In the genomic region with DNA sequence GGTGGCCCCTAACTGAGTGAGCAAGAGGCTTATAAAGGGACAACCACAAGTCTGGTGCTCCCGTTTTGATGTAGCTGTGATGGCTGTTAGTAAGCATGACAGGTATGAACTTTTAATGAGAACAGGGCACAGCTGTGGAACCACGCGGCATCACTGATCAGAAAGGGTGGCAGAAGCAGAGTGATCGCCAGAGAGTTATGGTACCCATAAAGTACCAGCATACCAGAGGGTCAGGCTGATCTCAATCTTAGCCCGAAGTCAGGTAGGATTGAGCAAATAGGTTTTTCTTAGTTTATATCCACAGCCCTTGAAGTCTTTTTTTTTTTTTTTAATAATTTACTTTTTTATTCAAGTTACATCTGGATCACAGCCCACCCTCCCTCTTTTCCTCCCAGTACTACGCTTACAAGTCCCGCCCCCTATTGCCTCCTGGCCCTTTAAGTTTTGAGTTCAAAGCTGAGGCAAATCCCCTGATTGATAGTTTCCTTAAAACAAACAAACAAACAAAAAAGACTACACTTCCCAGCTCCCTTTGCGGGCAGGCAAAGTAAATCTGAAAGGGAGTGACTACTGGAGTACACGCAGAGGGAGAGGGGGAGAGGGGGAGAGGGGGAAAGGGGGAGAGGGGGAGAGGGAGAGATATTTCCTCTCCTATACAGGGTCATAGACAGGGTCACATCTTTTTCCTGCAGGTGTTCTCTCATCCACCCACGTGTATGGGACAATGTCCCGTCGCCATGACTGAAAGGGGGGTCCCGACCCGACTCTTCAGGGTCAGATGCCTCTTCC, we compare ENCODE assay signal across 8 mouse cellular contexts. TPM values are rescaled to one million over a fixed set of nuclear protein-coding genes. Genes with fewer than 3 reads are reported as not detected.
DNase-seq lines count a peak whose midpoint lies in the region; ATAC-seq lines count a peak whose summit lies in the region.

No protein-coding gene starts in this region.

- 0 out of 2 replicates have a peak, but pooled peaks cover 5% of the 10 kb centered on the region for H3K27me3 ChIP-seq in heart, embryonic 14.5 days (ENCODE audit: control insufficient read depth, insufficient read depth, low read length)
- no peaks in the 10 kb centered on the region for H3K27me3 ChIP-seq in embryonic facial prominence, embryonic 11.5 days (ENCODE audit: control insufficient read depth, insufficient read depth, low read length)
- H3K27me3 ChIP-seq in hindbrain, embryonic 15.5 days, result no peaks in the 10 kb centered on the region
- no peaks in the 10 kb centered on the region for H3K27me3 ChIP-seq in midbrain, embryonic 11.5 days (ENCODE audit: control insufficient read depth, insufficient read depth, low read length)

- H3K27ac ChIP-seq in heart, embryonic 14.5 days (replicated peaks in 1 of 2; ENCODE audit: control insufficient read depth in 1 of 2, insufficient read depth in 1 of 2, low read depth in 2 of 2, low read length in 2 of 2), result no peak overlapping the region
- H3K27ac ChIP-seq in embryonic facial prominence, embryonic 11.5 days (replicated peaks; ENCODE audit: low read depth, low read length), result no peak overlapping the region
- no peak overlapping the region for H3K27ac ChIP-seq in hindbrain, embryonic 15.5 days (replicated peaks)
- H3K27ac ChIP-seq in midbrain, embryonic 11.5 days (ENCODE audit: low read depth, low read length), result no peak overlapping the region

- H3K9ac ChIP-seq in heart, embryonic 14.5 days (ENCODE audit: low read length), result no peak overlapping the region
- H3K9ac ChIP-seq in embryonic facial prominence, embryonic 11.5 days (replicated peaks; ENCODE audit: low read length), result peak overlapping the region; percentile 49
- peak overlapping the region; percentile 33 for H3K9ac ChIP-seq in hindbrain, embryonic 15.5 days
- H3K9ac ChIP-seq in midbrain, embryonic 11.5 days (ENCODE audit: low read length), result peak overlapping the region; percentile 59

- no peaks in the 10 kb centered on the region for H3K36me3 ChIP-seq in heart, embryonic 14.5 days (ENCODE audit: control insufficient read depth, insufficient read depth, low read length)
- H3K36me3 ChIP-seq in embryonic facial prominence, embryonic 11.5 days (replicated peaks; ENCODE audit: control insufficient read depth, insufficient read depth, low read depth, low read length), result no peaks in the 10 kb centered on the region
- H3K36me3 ChIP-seq in hindbrain, embryonic 15.5 days, result no peaks in the 10 kb centered on the region
- H3K36me3 ChIP-seq in midbrain, embryonic 11.5 days (ENCODE audit: control insufficient read depth, insufficient read depth, low read length), result no peaks in the 10 kb centered on the region

- no peak for ATAC-seq in heart, embryonic 14.5 days (ENCODE audit: insufficient number of reproducible peaks, insufficient read depth, low FRiP score, low read depth)
- no peak; the same call in 1 of the 2 replicates for ATAC-seq in embryonic facial prominence, embryonic 11.5 days (replicated peaks; ENCODE audit: insufficient number of reproducible peaks, low FRiP score, low TSS enrichment, low read depth)
- peak; percentile 76 for ATAC-seq in hindbrain, embryonic 15.5 days (ENCODE audit: low FRiP score, low read depth)
- peak; percentile 70 for ATAC-seq in midbrain, embryonic 11.5 days (ENCODE audit: low FRiP score)

- H3K4me2 ChIP-seq in heart, embryonic 14.5 days (ENCODE audit: low read length), result peak overlapping the region; percentile 70
- peak overlapping the region; percentile 58 for H3K4me2 ChIP-seq in embryonic facial prominence, embryonic 11.5 days (ENCODE audit: low read depth, low read length)
- peak overlapping the region; percentile 75 for H3K4me2 ChIP-seq in hindbrain, embryonic 15.5 days
- H3K4me2 ChIP-seq in midbrain, embryonic 11.5 days, result peak overlapping the region; percentile 76

- peak overlapping the region; percentile 25 to 36 for H3K4me3 ChIP-seq in heart, embryonic 14.5 days (ENCODE audit: control insufficient read depth in 1 of 2, insufficient read depth in 1 of 2, low read depth in 1 of 2, low read length in 2 of 2)
- H3K4me3 ChIP-seq in embryonic facial prominence, embryonic 11.5 days (ENCODE audit: low read depth, low read length), result peak overlapping the region; percentile 25
- H3K4me3 ChIP-seq in hindbrain, embryonic 15.5 days, result peak overlapping the region; percentile 49
- H3K4me3 ChIP-seq in midbrain, embryonic 11.5 days (ENCODE audit: low read depth, low read length), result peak overlapping the region; percentile 35

- DNase-seq in heart, adult 8-10 months (ENCODE audit: low spot score), result no peak
- DNase-seq in embryonic facial prominence, embryonic 11.5 days (ENCODE audit: low spot score), result peak; percentile 50
- DNase-seq in midbrain, embryonic 11.5 days (ENCODE audit: low spot score, missing footprints), result no peak
- no peak for DNase-seq in ovary, adult 18-20 months (ENCODE audit: low spot score)
- DNase-seq in thymus, postnatal 25 days, result no peak
- DNase-seq in adrenal gland, postnatal 25 days, result no peak

- H3K9me3 ChIP-seq in heart, embryonic 14.5 days (ENCODE audit: control insufficient read depth, low read length), result 0 out of 2 replicates have a peak, but pooled peaks cover 3% of the 10 kb centered on the region
- no peaks in the 10 kb centered on the region for H3K9me3 ChIP-seq in embryonic facial prominence, embryonic 11.5 days (replicated peaks; ENCODE audit: control insufficient read depth, low read length)
- no peaks in the 10 kb centered on the region for H3K9me3 ChIP-seq in hindbrain, embryonic 15.5 days
- no peaks in the 10 kb centered on the region; the same call in 1 of the 2 replicates for H3K9me3 ChIP-seq in midbrain, embryonic 11.5 days (ENCODE audit: control insufficient read depth, low read length)

- 28% methylated on average over 14 of the region's 14 CpGs for WGBS in heart, embryonic 14.5 days
- 29% methylated on average over 13 of the region's 14 CpGs for WGBS in embryonic facial prominence, embryonic 11.5 days
- WGBS in hindbrain, embryonic 15.5 days, result 30% methylated on average over 14 of the region's 14 CpGs
- 36% methylated on average over 13 of the region's 14 CpGs for WGBS in midbrain, embryonic 11.5 days

- H3K4me1 ChIP-seq in heart, embryonic 14.5 days (ENCODE audit: control insufficient read depth in 2 of 2, insufficient read depth in 2 of 2, low read length in 2 of 2), result no peaks in the 10 kb centered on the region
- H3K4me1 ChIP-seq in embryonic facial prominence, embryonic 11.5 days (ENCODE audit: control insufficient read depth, insufficient read depth, low read length), result no peaks in the 10 kb centered on the region
- H3K4me1 ChIP-seq in hindbrain, embryonic 15.5 days (replicated peaks), result peaks cover 5% of the 10 kb centered on the region
- H3K4me1 ChIP-seq in midbrain, embryonic 11.5 days (ENCODE audit: control insufficient read depth, insufficient read depth, low read length), result no peaks in the 10 kb centered on the region

RNA-seq across cellular contexts. Expression of a gene that starts 1.1 kb away (rescaled TPM):
- polyA plus RNA-seq in heart, embryonic 14.5 days (2014; fragmentation: Nextera tagmentation; extraction: Ambion mirVana), result 0.93 and 1.8 TPM in 2 replicates
- total RNA-seq in heart, adult 8-10 months (2022), result 1 to 10 TPM; 1.1 to 6.7 (median 1.6) TPM
- polyA plus RNA-seq in embryonic facial prominence, embryonic 11.5 days (2014; fragmentation: Nextera tagmentation; extraction: Ambion mirVana), result 0.49 and 0.70 TPM in 2 replicates
- polyA plus RNA-seq in hindbrain, embryonic 15.5 days (2015; fragmentation: Nextera tagmentation; extraction: Ambion mirVana), result 22.9 and 25.9 TPM in 2 replicates
- 2.3 and 2.7 TPM in 2 replicates for polyA plus RNA-seq in midbrain, embryonic 11.5 days (2014; fragmentation: Nextera tagmentation; extraction: Ambion mirVana)
- total RNA-seq in adrenal gland, postnatal 25 days (2021), result 1.9 and 2.0 TPM in 2 replicates

RNA-seq across cellular contexts. Expression of a gene that starts 32.4 kb away (rescaled TPM):
- 0.16 and 0.46 TPM in 2 replicates for polyA plus RNA-seq in heart, embryonic 14.5 days (2014; fragmentation: Nextera tagmentation; extraction: Ambion mirVana)
- total RNA-seq in heart, adult 8-10 months (2022), result 1 to 10 TPM; 5.7 to 7.5 (median 7.0) TPM
- 0.20 and 0.33 TPM in 2 replicates for polyA plus RNA-seq in embryonic facial prominence, embryonic 11.5 days (2014; fragmentation: Nextera tagmentation; extraction: Ambion mirVana)
- polyA plus RNA-seq in hindbrain, embryonic 15.5 days (2015; fragmentation: Nextera tagmentation; extraction: Ambion mirVana), result 0.44 and 1.3 TPM in 2 replicates
- 0.15 and 0.20 TPM in 2 replicates for polyA plus RNA-seq in midbrain, embryonic 11.5 days (2014; fragmentation: Nextera tagmentation; extraction: Ambion mirVana)
- total RNA-seq in adrenal gland, postnatal 25 days (2021), result 5.3 and 7.8 TPM in 2 replicates

RNA-seq across cellular contexts. Expression of a gene that starts 38.0 kb away (rescaled TPM):
- polyA plus RNA-seq in heart, embryonic 14.5 days (2014; fragmentation: Nextera tagmentation; extraction: Ambion mirVana), result 12.2 and 14.3 TPM in 2 replicates
- total RNA-seq in heart, adult 8-10 months (2022), result 10 to 100 TPM in 1 of 4 experiments, 1 to 10 TPM in 3; 7.4 to 10.7 (median 8.9) TPM
- polyA plus RNA-seq in embryonic facial prominence, embryonic 11.5 days (2014; fragmentation: Nextera tagmentation; extraction: Ambion mirVana), result 22.6 and 26.5 TPM in 2 replicates
- 29.7 and 30.6 TPM in 2 replicates for polyA plus RNA-seq in hindbrain, embryonic 15.5 days (2015; fragmentation: Nextera tagmentation; extraction: Ambion mirVana)
- polyA plus RNA-seq in midbrain, embryonic 11.5 days (2014; fragmentation: Nextera tagmentation; extraction: Ambion mirVana), result 23.0 and 28.3 TPM in 2 replicates
- total RNA-seq in adrenal gland, postnatal 25 days (2021), result 16.5 and 20.8 TPM in 2 replicates

RNA-seq across cellular contexts. Expression of a gene that starts 50.8 kb away (rescaled TPM):
- polyA plus RNA-seq in heart, embryonic 14.5 days (2014; fragmentation: Nextera tagmentation; extraction: Ambion mirVana), result not detected in 2 replicates
- total RNA-seq in heart, adult 8-10 months (2022), result not detected
- not detected in 2 replicates for polyA plus RNA-seq in embryonic facial prominence, embryonic 11.5 days (2014; fragmentation: Nextera tagmentation; extraction: Ambion mirVana)
- 0.06 TPM in 1 of 2 replicates, not detected in the other for polyA plus RNA-seq in hindbrain, embryonic 15.5 days (2015; fragmentation: Nextera tagmentation; extraction: Ambion mirVana)
- polyA plus RNA-seq in midbrain, embryonic 11.5 days (2014; fragmentation: Nextera tagmentation; extraction: Ambion mirVana), result 0.10 TPM in 1 of 2 replicates, not detected in the other
- total RNA-seq in adrenal gland, postnatal 25 days (2021), result not detected in 2 replicates

RNA-seq across cellular contexts. Expression of a gene that starts 53.5 kb away (rescaled TPM):
- 0.57 and 0.88 TPM in 2 replicates for polyA plus RNA-seq in heart, embryonic 14.5 days (2014; fragmentation: Nextera tagmentation; extraction: Ambion mirVana)
- 1 to 10 TPM; 3.2 to 5.5 (median 5.1) TPM for total RNA-seq in heart, adult 8-10 months (2022)
- 1.4 and 1.7 TPM in 2 replicates for polyA plus RNA-seq in embryonic facial prominence, embryonic 11.5 days (2014; fragmentation: Nextera tagmentation; extraction: Ambion mirVana)
- polyA plus RNA-seq in hindbrain, embryonic 15.5 days (2015; fragmentation: Nextera tagmentation; extraction: Ambion mirVana), result 12.5 and 13.0 TPM in 2 replicates
- 9.1 and 9.8 TPM in 2 replicates for polyA plus RNA-seq in midbrain, embryonic 11.5 days (2014; fragmentation: Nextera tagmentation; extraction: Ambion mirVana)
- total RNA-seq in adrenal gland, postnatal 25 days (2021), result 4.9 and 6.2 TPM in 2 replicates

Comparison
In these comparisons a context has a peak if more than half of its experiments do, and no peak if none do; other contexts are left out.
1. ATAC-seq: peak in hindbrain, embryonic 15.5 days (single experiment) and midbrain, embryonic 11.5 days (single experiment); none in heart, embryonic 14.5 days (single experiment) and embryonic facial prominence, embryonic 11.5 days (single experiment).
2. Peak in every context shown above with its lines, with median percentiles within 50 percentile points of each other: H3K4me2 ChIP-seq and H3K4me3 ChIP-seq.